Mouse (Mus musculus) bone marrow, adult 2 months (tissue): ENCODE data around the gene Khnyn.

Source experiments
- CTCF ChIP-seq: fragments of 200-500 bp; IDR thresholded peaks from 2 replicates; pipeline ENCODE4 v1.5.1; 2011; ENCODE audit warnings: low read length, control low read depth; ENCODE audit not compliant: control insufficient read depth, insufficient read depth
- POLR2A ChIP-seq: fragments of 200-500 bp; IDR thresholded peaks from 2 replicates; pipeline ENCODE4 v1.6.1; 2011; ENCODE audit warnings: low read depth, mild to moderate bottlenecking, control low read depth, low read length, borderline replicate concordance; ENCODE audit not compliant: control insufficient read depth

GRCm38 (mm10) chr14:55862970-55863369, 21.8 kb upstream of the Khnyn start:
- no peak for TF ChIP-seq CTCF
- no peak for TF ChIP-seq POLR2A
